Mouse (Mus musculus) left cerebral cortex, adult 8-10 months (tissue): Measurements from ENCODE around the gene Slc25a16. TPM values are rescaled to one million over a fixed set of nuclear protein-coding genes. Genes with fewer than 3 reads are reported as not detected.

Source experiments
- total RNA-seq, 4 experiments: library from RNA; stranded (reverse); gene quantifications; 2 replicates each; pipeline ENCODE4 v1.2.4; 2022

The Slc25a16 gene
- total RNA-seq, 4 experiments from 2014 or later, result 37.2 to 44.4 (median 39.9) TPM

Other genes starting within 250 kb of the Slc25a16 start
- 1 to 10 TPM; 2.7 to 6.4 (median 4.4) TPM for gene Stox1, start 194.5 kb upstream of the Slc25a16 start, total RNA-seq
- gene Ccar1, start 128.3 kb upstream of the Slc25a16 start, total RNA-seq, result 10 to 100 TPM; 43.2 to 52.6 (median 45.4) TPM
- gene Tet1, start 11.6 kb upstream of the Slc25a16 start, total RNA-seq, result 10 to 100 TPM; 13.0 to 18.6 (median 15.2) TPM
- gene Dna2, start 26.4 kb downstream of the Slc25a16 start, total RNA-seq, result 1 to 10 TPM; 1.1 to 2.3 (median 2.0) TPM
- gene Rufy2, start 59.6 kb downstream of the Slc25a16 start, total RNA-seq, result 100 to 1,000 TPM in 1 of 4 experiments, 10 to 100 TPM in 3; 87.2 to 102 (median 93.0) TPM
- gene Hnrnph3, start 103.6 kb downstream of the Slc25a16 start, total RNA-seq, result 10 to 100 TPM; 45.0 to 55.4 (median 47.2) TPM
- gene Pbld2, start 103.7 kb downstream of the Slc25a16 start, total RNA-seq, result 1 to 10 TPM; 1.7 to 3.4 (median 2.6) TPM
- under 1 TPM in 3 of 4 experiments, not detected in 1; 0.14 to 0.91 (median 0.30) TPM for gene Pbld1, start 139.5 kb downstream of the Slc25a16 start, total RNA-seq
- 1 to 10 TPM; 1.7 to 2.8 (median 2.3) TPM for gene Atoh7, start 179.0 kb downstream of the Slc25a16 start, total RNA-seq